Mouse (Mus musculus) hindbrain, embryonic 10.5 days (tissue): Measurements from ENCODE around the gene Mrm2. TPM values are rescaled to one million over a fixed set of nuclear protein-coding genes. Genes with fewer than 3 reads are reported as not detected.
"Not testable (repeated sequence)": the region's sequence is repeated elsewhere in the genome, so short reads cannot be mapped to it uniquely, and the experiment has no call there.

Source experiments
- DNase-seq: peaks from one replicate; pipeline ENCODE4 v3.0.0-alpha.2; 2017; ENCODE audit warnings: low spot score
- H3K27ac ChIP-seq: fragments of 300-500 bp; sonication (generic); 2 replicates; pipeline ENCODE4 v1.5.1; 2016; ENCODE audit warnings: mild to moderate bottlenecking, moderate library complexity
- H3K27me3 ChIP-seq: fragments of 300-500 bp; sonication (generic); 2 replicates; pipeline ENCODE4 v1.6.1; 2016; ENCODE audit warnings: mild to moderate bottlenecking; ENCODE audit not compliant: poor library complexity, insufficient read depth, severe bottlenecking
- H3K36me3 ChIP-seq: fragments of 300-500 bp; sonication (generic); 2 replicates; pipeline ENCODE4 v1.6.1; 2016; ENCODE audit warnings: mild to moderate bottlenecking, moderate library complexity
- H3K4me1 ChIP-seq: fragments of 300-500 bp; sonication (generic); replicated peaks from 2 replicates; pipeline ENCODE4 v1.6.1; 2016; ENCODE audit warnings: mild to moderate bottlenecking
- H3K4me3 ChIP-seq: fragments of 300-500 bp; sonication (generic); 2 replicates; pipeline ENCODE4 v1.5.1; 2016; ENCODE audit warnings: mild to moderate bottlenecking, moderate library complexity
- H3K9me3 ChIP-seq: fragments of 300-500 bp; sonication (generic); 2 replicates; pipeline ENCODE4 v1.6.1; 2016; ENCODE audit warnings: mild to moderate bottlenecking, moderate library complexity
- WGBS: fragments of 180-500 bp; shearing (Covaris S2); methylation state at CpG from one replicate; pipeline ENCODE4 v1.1.7; 2016; 5-methylcytosine and 5-hydroxymethylcytosine counted together
- polyA plus RNA-seq: library from polyadenylated mRNA; unstranded; fragments of >200 nt; fragmentation: Nextera tagmentation; extraction: Ambion mirVana; gene quantifications from 2 replicates; pipeline ENCODE4 v1.2.1, GENCODE M21; 2016

The Mrm2 gene
- 21.5 and 21.7 TPM in 2 replicates for polyA plus RNA-seq

DNA sequence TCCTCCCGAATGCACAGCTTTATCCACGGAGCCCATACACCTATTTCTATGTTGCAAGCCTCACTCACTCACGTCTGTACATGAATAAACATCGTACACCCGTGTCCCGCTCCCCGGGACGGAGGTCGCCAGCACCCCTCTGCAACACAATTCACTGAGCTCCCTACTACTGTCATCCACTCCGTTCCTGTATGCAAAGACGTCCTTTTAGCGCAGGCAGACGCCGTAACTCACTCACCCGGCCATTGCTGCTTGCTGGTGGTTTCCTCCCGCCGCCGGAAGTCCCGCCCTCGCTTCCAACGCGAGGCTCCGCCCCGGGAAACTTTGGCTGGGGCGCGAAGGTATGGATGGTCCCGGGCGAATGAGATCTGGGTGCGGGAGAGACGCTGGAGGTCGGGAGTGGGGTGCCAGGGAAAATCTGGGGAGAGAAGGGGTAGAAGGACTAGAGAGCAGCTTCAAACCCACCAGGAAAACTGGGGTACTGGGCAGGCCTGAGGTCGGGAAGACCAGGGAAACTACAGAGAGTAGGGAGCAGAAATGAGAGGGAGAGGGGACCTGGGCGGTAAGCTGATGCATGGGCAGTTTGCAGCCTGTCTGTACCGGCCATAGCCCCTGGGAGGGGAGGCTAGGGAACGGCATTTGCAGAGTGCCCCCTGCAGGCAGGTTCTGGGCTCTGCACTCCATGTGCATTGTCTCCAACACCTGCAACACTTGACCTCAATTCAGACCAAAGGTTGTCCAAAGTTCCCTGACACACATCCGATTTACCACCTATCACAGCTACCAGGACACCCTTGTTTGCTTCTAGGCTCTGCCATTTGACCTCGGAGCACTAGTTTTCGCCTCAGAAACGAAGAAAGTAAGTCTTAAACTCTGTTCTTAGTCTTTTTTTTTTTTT lies at the start of gene Mrm2:
Gene Mrm2 (minus strand): TSS at position 284 of the 898 bp plus-strand sequence.
- peaks cover 26% of the 10 kb centered on the region for H3K4me1 ChIP-seq
- no peaks in the 10 kb centered on the region for H3K27me3 ChIP-seq
- WGBS = 1% methylated on average over 39 of the region's 39 CpGs
- DNase-seq = peak; percentile 90
- peaks cover 52% of the 10 kb centered on the region for H3K36me3 ChIP-seq
- peak within 1 kb of the TSS; percentile 74 for H3K4me3 ChIP-seq
- H3K9me3 ChIP-seq = no peaks in the 10 kb centered on the region
- peak within 1 kb of the TSS; percentile 93 for H3K27ac ChIP-seq

DNA sequence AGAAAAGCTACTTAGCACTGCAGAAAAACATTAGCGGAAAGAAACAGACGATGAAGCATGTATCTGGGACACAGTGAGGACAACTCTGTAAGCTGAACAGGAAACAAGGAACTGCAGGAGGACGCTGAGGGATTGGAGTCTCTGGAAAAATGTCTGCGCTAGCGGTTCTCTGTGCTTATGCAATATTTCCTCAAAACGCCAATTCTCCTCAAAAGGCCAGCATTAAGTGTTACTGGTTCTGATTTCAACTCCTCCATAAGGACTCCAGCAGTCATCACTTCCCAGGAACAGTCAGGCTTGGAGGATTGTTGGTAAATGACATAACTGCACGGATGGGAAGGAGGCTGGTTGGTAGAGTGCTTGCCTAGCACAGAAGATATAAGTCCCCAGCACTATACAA lies 49.5 kb upstream of the Mrm2 start:
- Histone ChIP-seq H3K27ac (no peak overlapping the region), H3K9me3 (no peaks in the 10 kb centered on the region), H3K36me3 (no peaks in the 10 kb centered on the region; the same call in 1 of the 2 replicates), H3K27me3 (no peaks in the 10 kb centered on the region), H3K4me1 (peaks cover 22% of the 10 kb centered on the region), H3K4me3 (no peak overlapping the region)
- WGBS = 94% methylated on average over 7 of the region's 7 CpGs
- DNase-seq = no peak

DNA sequence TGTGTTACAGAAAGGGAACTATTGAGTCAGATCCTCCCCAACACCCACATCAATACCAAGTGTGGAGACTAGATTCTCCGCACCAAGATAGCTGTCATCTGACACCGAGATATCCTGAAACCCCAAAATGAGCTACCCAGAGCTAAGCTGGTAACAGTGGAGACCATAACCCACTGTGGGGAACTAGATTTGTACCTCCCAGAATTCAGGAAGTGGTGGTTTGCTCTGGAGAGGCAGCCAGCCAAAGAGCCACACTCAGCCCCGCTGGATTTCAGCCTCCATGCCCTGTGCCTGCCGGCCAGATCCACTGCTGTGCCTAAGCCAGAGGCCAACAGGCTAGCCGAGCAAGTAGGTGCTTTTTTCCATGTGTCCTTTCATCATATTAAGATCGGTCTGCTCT lies 47.6 kb upstream of the Mrm2 start:
- whole genome bisulfite sequencing = 76% methylated on average over 6 of the region's 6 CpGs
- peaks cover 20% of the 10 kb centered on the region for H3K4me1 ChIP-seq
- DNase-seq = no peak
- no peak overlapping the region for H3K27ac ChIP-seq
- no peaks in the 10 kb centered on the region for H3K27me3 ChIP-seq
- H3K9me3 ChIP-seq = no peaks in the 10 kb centered on the region
- H3K36me3 ChIP-seq = no peaks in the 10 kb centered on the region; the same call in 1 of the 2 replicates
- H3K4me3 ChIP-seq = no peak overlapping the region

DNA sequence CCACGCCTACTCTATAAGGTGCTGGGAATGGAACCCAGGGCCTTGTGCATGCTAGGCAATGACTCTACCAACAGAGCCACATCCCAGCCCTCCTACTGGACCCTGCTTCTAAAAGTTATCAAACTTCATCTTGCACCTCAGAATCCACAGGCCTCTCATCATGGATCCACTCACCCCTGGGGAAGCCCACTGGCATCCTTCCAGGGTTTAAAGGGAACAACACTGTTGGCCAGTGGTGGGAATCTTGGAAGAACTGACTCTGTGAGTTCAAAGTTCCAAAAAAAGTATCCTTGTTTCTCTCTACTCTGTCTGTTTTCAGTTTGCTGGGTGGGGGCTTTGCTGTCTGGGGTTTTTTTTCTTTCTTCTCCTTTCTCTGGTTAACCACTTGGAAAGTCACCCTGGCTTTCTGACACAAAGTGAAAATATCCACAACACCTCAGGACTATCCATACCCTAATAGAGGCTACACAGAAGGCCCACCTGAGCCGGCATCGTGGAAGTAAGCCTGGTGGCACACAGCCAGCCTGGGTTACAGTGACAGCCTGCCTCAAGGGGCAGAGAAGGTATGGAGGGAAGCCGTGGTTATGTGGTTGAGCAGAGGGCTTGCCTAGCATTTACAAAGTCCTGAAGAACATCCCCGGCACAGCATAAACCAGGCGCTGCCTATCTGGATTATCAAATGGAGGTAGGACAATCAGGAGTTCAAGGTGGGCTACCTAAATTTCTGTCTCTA lies 46.6 kb upstream of the Mrm2 start:
- 94% methylated on average over 6 of the region's 6 CpGs for WGBS
- Histone ChIP-seq H3K4me3 (no peak overlapping the region), H3K9me3 (no peaks in the 10 kb centered on the region), H3K36me3 (no peaks in the 10 kb centered on the region; the same call in 1 of the 2 replicates), H3K27ac (no peak overlapping the region), H3K4me1 (peaks cover 16% of the 10 kb centered on the region), H3K27me3 (no peaks in the 10 kb centered on the region)
- no peak for DNase-seq

DNA sequence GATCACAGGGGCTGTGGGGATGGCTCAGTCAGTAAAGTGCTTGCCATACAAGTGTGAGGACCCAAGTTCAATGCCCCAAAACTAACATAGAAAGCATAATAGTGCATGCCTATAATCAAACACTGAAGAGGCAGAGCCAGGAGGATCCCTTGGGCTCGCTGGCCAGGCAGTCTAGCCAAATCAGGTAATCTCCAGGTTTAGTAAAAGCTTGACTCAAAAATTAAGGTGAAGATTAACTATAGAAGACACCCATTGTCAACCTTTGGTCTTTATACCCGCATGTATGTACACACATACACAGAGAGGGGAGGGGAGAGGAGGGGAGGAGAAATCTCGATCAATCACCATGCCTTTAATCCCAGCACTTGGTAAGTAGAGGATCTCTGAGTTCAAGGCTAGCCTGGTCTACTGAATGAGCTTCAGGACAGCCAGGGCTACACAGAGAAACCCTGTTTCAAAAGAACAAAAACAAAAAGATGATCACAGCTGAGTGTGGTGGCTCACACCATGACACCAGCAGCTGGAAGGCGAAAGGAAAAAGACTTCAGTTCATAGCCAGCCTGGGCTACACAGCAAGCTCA lies 43.6 kb upstream of the Mrm2 start:
- H3K4me1 ChIP-seq = peaks cover 15% of the 10 kb centered on the region; the same call in 1 of the 2 replicates
- H3K4me3 ChIP-seq = no peak overlapping the region
- H3K9me3 ChIP-seq = no peaks in the 10 kb centered on the region
- DNase-seq = no peak
- WGBS = 91% methylated on average over 4 of the region's 4 CpGs
- H3K27me3 ChIP-seq = no peaks in the 10 kb centered on the region
- H3K27ac ChIP-seq = no peak overlapping the region
- no peaks in the 10 kb centered on the region; the same call in 1 of the 2 replicates for H3K36me3 ChIP-seq

DNA sequence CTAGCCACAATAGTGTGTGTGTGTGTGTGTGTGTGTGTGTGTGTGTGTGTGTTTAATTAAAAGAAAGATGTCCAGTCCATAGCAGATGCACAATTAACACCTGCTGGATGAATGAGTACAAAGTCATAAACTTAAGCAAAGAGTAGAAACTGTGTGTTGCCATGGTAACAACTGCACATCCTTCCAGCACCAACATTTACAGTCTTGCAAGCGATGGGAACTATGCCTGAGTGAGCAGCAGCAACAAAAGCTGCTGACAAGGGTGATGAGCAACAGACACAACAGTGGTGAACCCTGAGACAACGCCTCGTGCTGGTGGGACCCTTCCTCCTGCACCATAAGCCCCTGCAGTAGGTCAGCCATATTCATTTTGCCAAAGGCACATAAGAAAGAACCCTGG lies 42.5 kb upstream of the Mrm2 start:
- Histone ChIP-seq H3K27ac (no peak overlapping the region; the same call in 1 of the 2 replicates), H3K9me3 (no peaks in the 10 kb centered on the region), H3K4me1 (peaks cover 13% of the 10 kb centered on the region; the same call in 1 of the 2 replicates), H3K27me3 (no peaks in the 10 kb centered on the region), H3K4me3 (no peak overlapping the region), H3K36me3 (no peaks in the 10 kb centered on the region)
- DNase-seq = no peak
- WGBS = 58% methylated on average over 3 of the region's 3 CpGs

DNA sequence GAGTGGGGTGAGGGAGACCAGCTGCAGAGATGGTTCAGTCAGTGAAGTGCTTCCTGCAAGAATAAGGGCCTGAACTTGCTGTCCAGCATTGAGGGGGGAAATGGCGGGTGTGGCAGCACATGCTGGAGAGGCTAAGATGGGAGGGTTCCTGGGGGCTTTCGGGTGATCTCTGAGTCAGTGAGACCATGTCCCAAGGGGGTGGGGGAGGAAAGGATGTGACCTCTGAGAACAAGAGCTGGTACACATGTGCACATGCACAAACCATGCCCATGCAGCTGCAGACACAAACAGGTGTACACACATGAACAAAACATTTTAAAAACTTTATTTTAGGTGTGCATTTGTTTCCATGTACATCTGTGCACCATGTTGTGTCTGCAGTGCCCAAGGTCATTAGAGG lies 42.0 kb upstream of the Mrm2 start:
- no peaks in the 10 kb centered on the region for H3K27me3 ChIP-seq
- WGBS = 83% methylated on average over 2 of the region's 2 CpGs
- DNase-seq = no peak

DNA sequence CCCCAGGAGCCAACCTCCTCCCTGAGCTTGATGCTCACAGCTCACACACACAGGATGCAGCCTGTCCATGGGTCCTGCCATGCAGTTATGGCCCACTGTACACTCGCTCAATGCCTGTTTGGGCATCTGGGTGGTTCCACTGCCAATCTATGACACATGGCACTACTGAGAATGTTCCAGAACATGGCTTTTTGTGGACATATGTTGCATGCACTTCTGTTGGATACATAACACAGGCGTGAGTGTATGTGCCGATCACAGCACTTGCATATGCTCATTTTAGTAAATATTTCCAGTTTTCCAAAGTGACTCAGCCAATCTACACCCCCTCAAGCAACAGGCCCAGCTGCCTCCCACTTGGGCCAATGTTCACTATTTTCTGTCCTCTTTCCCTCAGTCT lies 40.0 kb upstream of the Mrm2 start:
- H3K4me1 ChIP-seq = peaks cover 13% of the 10 kb centered on the region; the same call in 1 of the 2 replicates
- no peaks in the 10 kb centered on the region for H3K9me3 ChIP-seq
- H3K4me3 ChIP-seq = no peak overlapping the region
- no peaks in the 10 kb centered on the region for H3K36me3 ChIP-seq
- WGBS = 93% methylated on average over 3 of the region's 3 CpGs
- DNase-seq = no peak
- no peak overlapping the region for H3K27ac ChIP-seq
- H3K27me3 ChIP-seq = no peaks in the 10 kb centered on the region

More for the DNA sequence above, 42.0 kb upstream of the Mrm2 start:
- no peaks in the 10 kb centered on the region for H3K36me3 ChIP-seq
- H3K27ac ChIP-seq = no peak overlapping the region
- no peaks in the 10 kb centered on the region for H3K9me3 ChIP-seq
- peaks cover 13% of the 10 kb centered on the region; the same call in 1 of the 2 replicates for H3K4me1 ChIP-seq
- H3K4me3 ChIP-seq = no peak overlapping the region

DNA sequence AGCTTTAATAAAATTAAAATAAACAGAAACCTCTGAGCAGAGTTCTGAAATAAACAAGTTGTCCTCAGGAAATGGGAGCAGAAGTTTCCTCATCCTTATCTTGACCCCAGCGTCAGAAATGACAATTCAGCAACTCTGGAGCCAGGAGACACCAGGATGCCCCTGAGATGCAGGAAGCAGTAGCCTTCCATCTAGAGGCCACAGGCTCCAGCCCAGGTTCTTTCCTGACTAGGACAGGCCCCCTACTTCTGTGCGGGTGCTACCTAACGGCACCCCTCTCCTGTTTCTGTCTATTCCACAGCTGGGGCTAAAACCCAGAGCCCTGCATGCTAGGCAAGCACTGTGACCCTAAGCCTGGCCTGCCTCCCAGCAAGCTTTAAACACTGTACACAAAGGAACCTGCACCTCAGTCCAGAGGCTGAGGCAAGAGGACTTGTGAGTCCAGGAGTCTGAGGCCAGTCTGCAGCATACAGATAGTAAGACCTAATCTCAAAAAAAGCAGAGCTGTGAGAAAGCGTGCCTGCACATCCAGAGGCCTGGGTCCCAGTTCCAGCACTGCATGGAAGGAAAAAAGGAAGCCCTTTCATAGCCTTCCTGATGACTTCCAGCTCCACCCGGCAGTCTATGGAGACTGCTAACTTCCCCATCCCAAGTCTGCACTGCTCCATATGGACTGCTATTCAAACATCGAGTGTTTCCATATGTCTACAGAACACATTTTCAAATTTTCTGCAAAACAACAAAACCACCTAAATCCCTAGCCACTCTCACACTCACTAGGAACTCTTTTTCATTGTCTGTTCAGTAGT lies 39.0 kb upstream of the Mrm2 start:
- 87% methylated on average over 6 of the region's 6 CpGs for WGBS

DNA sequence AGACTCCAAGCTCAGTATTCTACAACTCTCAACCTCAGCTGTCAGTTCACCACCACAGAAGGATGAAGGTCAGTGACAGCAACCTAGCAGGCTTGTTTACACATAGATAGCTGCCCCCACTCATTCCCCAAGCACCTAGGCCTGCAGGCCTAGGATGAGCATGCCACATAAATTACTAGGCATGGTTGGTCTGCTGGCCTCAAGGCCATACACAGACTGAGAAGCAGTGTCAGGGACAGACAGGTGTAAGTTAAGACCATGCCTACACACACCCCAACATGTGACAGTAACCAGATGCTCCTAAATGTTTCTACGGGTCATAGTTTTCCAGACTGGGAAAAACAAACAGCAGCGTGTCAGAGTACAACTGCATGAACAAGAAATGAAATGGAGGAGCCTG lies 37.8 kb upstream of the Mrm2 start:
- Histone ChIP-seq H3K36me3 (peaks cover 15% of the 10 kb centered on the region), H3K4me1 (peaks cover 13% of the 10 kb centered on the region; the same call in 1 of the 2 replicates), H3K27me3 (no peaks in the 10 kb centered on the region), H3K27ac (no peak overlapping the region), H3K9me3 (no peaks in the 10 kb centered on the region), H3K4me3 (no peak overlapping the region)
- WGBS = 89% methylated on average over 2 of the region's 2 CpGs
- no peak for DNase-seq

More for the DNA sequence above, 39.0 kb upstream of the Mrm2 start:
- no peak for DNase-seq
- peaks cover 13% of the 10 kb centered on the region; the same call in 1 of the 2 replicates for H3K4me1 ChIP-seq
- H3K36me3 ChIP-seq = peaks cover 6% of the 10 kb centered on the region
- H3K4me3 ChIP-seq = no peak overlapping the region
- no peaks in the 10 kb centered on the region for H3K9me3 ChIP-seq
- H3K27ac ChIP-seq = no peak overlapping the region
- H3K27me3 ChIP-seq = no peaks in the 10 kb centered on the region

DNA sequence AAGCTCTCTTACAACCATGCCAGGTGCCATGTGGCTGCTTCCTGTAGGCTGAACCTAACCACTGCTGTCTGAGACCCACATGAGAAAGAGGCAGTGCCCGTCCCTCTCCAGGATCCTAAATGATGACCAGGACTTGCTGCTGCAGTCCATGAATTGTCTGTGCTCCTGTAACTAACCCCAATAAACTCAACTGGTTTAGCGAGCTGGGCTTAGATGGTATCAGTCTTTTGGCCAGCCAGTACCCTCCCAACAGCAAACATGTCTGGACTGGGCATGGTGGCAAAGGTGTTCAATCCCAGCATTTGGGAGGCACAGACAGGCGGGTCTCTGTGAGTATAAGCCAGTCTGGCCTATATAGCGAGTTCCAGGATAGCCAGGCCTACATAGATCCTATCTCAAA lies 37.2 kb upstream of the Mrm2 start:
- Histone ChIP-seq H3K36me3 (peaks cover 15% of the 10 kb centered on the region), H3K4me3 (no peak overlapping the region), H3K27me3 (no peaks in the 10 kb centered on the region), H3K9me3 (no peaks in the 10 kb centered on the region), H3K4me1 (peaks cover 9% of the 10 kb centered on the region; the same call in 1 of the 2 replicates), H3K27ac (no peak overlapping the region)
- no peak for DNase-seq
- WGBS = 94% methylated on average over 4 of the region's 4 CpGs

DNA sequence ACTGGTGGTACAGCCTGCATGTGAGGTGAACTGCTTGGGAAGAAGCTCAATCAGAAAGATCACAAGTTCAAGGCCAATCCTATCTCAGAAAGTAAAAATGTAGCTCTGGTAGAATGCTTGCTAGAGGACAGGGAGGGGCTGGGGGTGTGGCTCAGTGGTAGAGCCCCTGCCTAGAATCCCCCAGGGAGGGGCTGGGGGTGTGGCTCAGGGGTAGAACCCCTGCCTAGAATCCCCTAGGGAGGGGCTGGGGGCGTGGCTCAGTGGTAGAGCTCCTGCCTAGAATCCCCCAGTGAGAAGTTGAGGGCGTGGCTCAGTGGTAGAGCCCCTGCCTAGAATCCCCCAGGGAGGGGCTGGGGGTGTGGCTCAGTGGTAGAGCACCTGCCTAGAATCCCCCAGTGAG lies 36.4 kb upstream of the Mrm2 start:
- not testable (repeated sequence) for H3K4me1 ChIP-seq, DNase-seq, H3K4me3 ChIP-seq, H3K9me3 ChIP-seq, H3K27ac ChIP-seq, H3K27me3 ChIP-seq
- WGBS = 87% methylated on average over 2 of the region's 2 CpGs
- peaks cover 23% of the 10 kb centered on the region for H3K36me3 ChIP-seq
